Mouse (Mus musculus): ENCODE measurements at regions not wholly inside any gene's neighbourhood (a gene's known extent, or its start where the extent isn't known, plus 50 kb on each side); places are given as distances from the start of the nearest gene placed in this dataset.
"Not testable (repeated sequence)": the region's sequence is repeated elsewhere in the genome, so short reads cannot be mapped to it uniquely, and the experiment has no call there.

- no peak for DNase-seq (ENCODE audit: low spot score)
These were observed 287.6 kb upstream of the Cntn5 start for GRCm38 (mm10) chr9:11192183-11192582.

- DNase-seq (ENCODE audit: low spot score): no peak
These were observed 241.2 kb upstream of the Cntn5 start for GRCm38 (mm10) chr9:11145799-11146198.

- no peak for DNase-seq (ENCODE audit: low spot score)
These were observed 222.3 kb upstream of the Cntn5 start for GRCm38 (mm10) chr9:11126833-11127232.

GRCm38 (mm10) chr9:11119153-11119552, 214.6 kb upstream of the Cntn5 start:
- DNase-seq (ENCODE audit: low spot score): no peak

- not testable (repeated sequence) for DNase-seq (ENCODE audit: low spot score)
These were observed 203.3 kb upstream of the Cntn5 start for GRCm38 (mm10) chr9:11107828-11108227.

- DNase-seq (ENCODE audit: low spot score): not testable (repeated sequence)
These were observed 202.6 kb upstream of the Cntn5 start for GRCm38 (mm10) chr9:11107212-11107611.

- DNase-seq (ENCODE audit: low spot score): no peak
These were observed 201.7 kb upstream of the Cntn5 start for GRCm38 (mm10) chr9:11106268-11106667.

- no peak for DNase-seq (ENCODE audit: low spot score)
These were observed 198.9 kb upstream of the Cntn5 start for GRCm38 (mm10) chr9:11103448-11103847.

GRCm38 (mm10) chr9:11092874-11093273, 188.3 kb upstream of the Cntn5 start:
- no peak for DNase-seq (ENCODE audit: low spot score)

GRCm38 (mm10) chr9:11067125-11067524, 162.6 kb upstream of the Cntn5 start:
- not testable (repeated sequence) for DNase-seq (ENCODE audit: low spot score)

- peak; percentile 23 for DNase-seq (ENCODE audit: low spot score)
These were observed 158.3 kb upstream of the Cntn5 start for GRCm38 (mm10) chr9:11062856-11063255.
